Mouse (Mus musculus): ENCODE results near the gene Plk5. TPM values are rescaled to one million over a fixed set of nuclear protein-coding genes. Genes with fewer than 3 reads are reported as not detected.
"Not testable (repeated sequence)": the region's sequence is repeated elsewhere in the genome, so short reads cannot be mapped to it uniquely, and the experiment has no call there.

Gene Plk5
- total and polyA plus RNA-seq, 3 experiments: 0.14 to 1.5 (median 0.45) TPM

DNA sequence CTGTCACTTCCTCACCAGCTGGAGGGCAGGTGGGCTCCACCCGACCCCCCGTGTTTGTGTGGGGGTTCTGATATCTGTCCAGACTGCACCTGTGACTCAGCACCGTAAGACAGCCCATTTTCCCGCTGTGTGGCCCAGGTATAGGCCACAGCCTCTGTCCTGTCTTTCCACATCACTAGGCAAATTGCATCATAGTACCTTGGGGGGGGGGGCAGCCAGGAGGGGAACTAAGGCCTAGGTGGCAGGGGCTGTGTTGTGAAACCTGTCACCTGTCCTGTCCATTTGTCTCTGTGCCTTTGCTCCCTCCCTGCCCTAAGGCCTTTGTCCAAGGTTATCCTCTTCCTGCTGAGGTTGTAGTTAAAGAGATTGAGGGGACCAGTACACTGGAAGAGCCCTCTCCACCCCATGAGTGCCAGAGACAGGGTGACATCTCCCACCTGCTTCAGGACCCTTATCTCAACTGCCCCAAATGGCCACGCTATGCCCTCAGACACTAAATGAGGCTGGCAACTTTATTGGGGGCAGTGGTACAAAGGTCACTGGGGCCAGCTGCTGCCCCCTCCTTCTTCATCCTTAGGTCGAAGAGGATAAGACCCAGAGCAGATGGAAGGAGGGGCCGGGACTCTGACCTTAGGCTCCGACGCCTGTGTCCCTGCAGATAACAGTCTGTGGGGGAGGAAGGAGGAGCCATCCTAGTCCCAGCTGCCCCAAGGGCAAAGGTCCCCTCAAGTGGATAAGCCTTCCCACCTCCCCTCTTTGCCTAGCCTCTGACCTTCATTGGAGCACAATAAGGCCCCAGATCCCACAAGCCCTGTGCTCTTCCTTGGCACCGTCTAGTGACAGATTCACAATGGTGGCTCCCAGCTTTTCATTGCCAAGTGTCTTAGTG lies 24.4 kb upstream of the Plk5 start:
- DNase-seq: no peak

DNA sequence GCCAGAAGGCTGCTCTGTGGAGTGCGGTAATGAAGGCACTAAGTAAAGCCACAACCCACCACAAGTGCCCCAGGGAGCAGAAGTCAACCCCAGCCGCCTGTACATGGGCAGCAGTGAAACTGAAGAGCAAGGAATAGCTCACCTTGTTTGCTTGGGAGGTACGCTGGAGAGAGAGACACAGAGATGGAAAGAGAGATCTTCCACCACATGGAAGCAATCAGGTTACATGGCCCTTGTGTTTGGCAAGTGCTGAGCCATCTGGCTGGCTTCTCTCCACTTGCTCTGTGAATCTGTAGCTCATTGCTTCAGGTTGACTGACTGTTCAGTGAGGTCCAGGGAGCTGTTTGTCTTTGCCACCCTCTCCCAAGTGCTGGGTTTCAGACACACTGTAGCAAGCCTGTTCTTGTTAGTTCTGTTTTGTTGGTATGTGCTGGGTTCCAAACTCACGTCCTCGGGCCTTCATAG lies 23.7 kb upstream of the Plk5 start:
- DNase-seq: no peak

DNA sequence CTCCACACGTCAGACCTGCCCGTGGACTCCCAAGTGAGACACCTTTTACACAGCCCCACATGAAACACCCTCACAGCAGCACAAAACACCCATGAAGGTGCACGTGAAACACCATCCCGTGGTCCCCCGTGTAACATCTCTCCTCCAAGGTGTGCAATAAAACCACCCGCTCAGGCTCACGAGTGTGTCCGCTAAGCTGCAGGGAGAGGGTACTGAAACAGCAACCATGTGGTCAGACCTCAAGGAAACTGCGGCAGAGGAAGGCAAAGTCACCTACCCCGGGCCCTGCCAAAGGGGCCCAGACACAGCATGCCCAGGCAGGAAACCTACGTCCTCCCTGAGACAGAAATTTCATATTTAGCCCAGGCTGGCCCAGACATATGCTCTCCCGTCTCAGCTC lies 20.0 kb upstream of the Plk5 start:
- no peak for DNase-seq

DNA sequence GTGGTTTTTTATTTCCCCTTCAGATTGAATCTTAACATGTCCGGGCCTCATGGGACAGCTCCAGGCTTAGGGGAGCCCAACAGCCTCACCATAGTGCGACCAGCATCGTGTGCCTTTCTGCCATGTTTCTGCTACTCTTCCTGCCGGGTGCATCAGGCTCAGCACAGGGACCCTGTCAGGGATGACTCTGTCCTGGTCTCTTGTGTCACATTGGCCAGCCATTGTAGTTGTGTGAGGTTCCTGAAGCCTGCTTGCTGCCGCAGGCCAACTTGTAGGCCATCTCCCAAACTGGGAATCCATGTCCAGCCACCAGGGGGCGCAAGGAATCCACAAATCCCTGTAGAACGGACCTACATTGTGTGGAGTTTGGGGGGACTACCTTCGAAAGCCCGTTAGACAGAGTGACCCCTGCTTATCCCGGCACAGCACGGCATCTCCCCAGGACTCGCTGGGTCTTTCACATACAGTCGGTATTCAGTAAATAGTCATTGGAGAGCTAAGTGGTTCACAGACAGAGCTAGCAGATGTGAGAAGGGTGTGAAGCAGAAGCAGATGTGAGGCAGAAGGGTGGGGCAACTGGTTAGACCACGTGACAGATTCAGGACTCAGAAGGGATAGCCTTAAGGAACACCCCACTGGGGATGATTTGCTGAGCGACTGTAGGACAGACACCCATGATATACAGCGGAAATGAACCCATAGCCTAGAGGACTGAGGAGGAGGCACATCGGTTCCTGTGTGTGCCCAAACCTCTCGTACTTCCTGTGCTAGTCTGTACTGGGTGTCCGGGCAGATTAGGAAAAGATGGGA lies 16.1 kb upstream of the Plk5 start:
- DNase-seq: peak; percentile 81

DNA sequence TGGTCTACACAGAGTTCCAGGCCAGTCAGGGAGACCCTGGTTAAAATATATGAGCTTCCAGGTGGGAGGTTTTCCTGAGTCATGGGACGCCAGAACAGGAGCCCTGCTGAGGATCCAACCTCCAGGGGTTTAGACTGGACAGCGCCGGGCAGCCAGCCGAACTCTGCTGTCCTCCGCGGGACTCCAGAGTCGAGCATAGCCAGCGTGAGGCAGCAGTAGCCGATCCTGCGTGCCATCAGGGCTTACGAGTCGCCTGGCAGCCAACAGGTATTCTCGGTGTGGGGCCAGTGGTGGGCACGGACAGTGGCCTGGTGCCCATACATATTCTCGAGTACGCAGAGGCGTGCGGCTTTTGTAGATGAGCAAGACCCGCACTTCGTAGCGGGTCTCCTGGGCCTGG lies 15.2 kb upstream of the Plk5 start:
- DNase-seq: no peak

DNA sequence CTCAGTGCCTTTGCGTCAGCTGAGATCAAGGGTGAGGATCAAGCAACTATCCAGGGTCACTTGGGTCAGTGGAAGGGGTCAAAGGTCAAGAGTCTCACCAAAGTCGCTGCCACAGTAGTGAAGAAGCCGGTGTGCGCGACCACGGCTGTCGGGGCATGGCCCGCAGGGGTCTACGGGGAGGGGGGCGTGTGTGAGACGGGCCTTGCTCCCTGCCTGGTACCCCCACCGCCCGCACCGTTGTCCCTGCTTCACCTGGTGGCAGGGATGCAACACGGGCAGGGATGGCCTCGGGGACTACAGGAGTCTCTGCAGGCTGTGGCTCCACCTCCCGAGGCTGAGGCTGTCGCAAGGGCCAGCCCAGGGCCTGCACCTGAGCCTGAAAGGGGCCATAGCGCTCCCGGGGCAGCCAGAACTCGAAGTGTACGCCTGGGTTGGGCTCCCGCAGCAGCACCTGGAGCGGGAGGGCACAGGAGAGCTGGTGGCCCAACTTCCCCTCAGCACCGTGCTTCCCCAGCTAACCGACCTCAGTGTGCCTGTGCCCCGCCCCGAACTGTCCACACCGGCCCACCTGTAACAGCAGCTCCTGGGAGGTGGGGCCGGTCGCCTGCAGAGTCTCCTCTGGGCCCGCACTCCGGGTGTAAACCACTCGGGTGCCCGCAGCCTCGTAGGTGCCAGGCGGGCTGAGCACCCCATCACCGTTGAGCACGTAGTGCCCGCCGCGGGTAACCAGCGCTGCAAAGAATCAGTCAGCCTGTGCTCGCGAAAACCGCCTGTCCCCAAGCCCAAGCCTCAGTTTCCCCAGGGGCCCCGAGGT lies 14.6 kb upstream of the Plk5 start:
- DNase-seq: no peak

DNA sequence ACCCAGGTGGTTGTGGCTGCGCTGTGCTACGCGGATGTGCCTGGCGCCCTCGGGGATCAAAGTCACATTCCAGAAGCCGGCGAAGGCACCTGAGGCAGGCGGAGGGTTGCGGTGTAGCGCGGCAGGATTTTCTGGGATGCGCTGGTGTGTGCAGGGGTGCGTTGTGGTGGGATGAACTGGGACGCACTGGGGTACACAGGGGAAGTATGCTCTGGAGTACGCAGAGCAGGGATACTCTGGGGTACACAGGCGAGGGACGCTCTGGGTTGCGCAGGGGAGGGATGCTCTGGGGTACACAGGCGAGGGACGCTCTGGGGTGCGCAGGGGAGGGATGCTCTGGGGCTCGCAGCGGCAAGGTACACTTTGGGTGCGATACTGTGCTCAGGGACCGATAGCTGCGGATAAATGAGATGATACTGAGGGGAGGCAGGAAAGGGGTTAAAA lies 13.9 kb upstream of the Plk5 start:
- DNase-seq: no peak

DNA sequence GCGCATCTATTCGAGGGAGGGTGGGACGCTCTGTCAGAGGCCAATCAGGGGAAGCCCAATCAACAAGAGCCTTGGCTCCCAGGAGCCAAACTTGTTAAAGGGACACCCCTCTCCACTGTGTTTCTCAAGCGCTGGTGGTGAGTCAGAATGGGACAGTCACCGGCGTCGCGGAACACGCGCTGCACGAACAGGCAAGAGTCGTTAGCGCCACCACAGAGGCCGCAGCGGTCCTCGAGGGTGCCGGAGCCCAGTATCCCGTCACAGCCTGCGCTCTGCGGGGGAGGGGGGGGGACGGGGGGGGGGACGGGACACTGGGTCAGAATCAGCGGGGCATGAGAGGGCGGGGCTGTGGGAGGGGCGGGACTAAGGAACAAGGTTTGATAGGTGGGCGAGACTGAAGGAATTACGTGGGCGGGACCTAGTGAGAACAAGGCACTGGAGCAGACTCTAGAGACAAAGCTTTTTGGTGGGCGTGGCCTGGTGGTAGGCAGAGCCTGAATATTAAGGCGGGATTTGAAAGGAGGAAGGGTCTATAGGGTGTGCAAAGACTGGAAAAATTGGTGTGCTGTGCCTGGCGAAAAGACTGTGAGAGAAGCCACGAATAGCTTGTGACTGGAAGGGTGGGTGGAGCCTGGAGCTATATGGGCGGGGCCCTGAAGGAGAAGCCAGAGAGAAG lies 13.4 kb upstream of the Plk5 start:
- peak; percentile 80 for DNase-seq

DNA sequence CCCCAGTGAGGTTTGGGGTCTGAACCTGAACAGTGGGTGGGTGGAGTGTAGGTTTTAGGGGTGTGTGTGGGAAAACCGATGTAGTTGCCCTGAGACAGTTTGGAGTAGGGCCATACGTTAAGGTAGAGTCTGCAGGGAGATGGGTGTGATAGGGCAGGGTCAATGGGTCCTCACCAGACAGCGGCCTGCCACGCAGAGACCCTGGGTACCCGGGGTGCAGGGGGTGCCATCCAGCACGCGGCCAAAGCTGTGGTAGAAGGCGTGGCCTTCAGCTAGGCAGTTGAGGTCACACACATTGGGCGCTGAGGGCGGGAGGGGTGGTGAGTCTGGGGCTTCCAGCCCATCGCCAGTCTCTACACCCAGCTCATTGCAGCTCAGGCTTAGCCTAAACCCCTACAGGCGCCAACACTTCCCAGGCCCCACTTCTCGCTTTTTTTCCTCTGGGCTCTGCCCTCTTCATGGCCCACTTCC lies 12.8 kb upstream of the Plk5 start:
- DNase-seq: no peak

DNA sequence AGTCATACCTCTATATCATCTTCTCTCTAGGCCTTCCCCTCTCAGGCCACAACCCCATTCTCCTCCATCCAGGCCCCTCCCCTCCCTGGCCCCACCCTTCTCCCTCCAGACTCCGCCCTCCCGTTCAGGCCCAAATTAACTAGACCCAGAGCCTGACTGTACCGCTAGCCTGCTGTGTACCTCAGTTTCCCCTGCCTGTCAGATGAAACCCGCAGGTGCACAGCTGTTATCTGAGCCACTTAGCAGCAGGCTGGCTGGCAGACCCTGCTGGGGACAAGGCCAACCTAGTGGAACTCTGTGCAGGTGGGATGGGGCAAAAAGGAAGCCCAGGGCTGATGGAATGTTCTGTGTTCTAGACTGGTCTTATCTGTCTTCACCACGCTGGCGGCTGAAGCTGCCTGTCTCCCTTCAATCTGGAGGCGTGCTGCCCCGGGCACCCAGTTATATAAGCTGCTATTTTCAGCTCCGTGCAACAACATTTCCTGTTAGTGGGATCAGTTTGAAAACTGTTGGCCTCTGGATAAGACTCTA lies 12.1 kb upstream of the Plk5 start:
- DNase-seq: no peak

DNA sequence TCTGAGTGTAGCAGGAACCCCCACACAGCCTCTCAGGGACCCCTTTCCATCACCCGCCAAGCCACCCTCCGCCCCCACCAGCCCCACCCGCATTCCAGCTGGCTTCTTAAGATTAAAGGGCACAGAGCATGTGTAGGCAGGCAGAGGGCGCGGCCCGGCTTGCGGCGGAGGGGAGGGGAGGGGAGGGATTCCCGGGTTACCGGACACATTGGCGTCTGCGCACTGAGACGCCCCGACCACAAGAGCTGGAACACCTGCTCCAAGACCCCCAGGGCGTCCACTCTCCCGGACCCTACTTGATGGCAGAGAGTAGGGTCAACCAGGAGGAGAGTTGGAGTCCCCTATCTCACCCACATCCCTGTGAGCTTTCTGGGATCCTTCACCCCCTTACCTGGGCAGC lies 11.1 kb upstream of the Plk5 start:
- DNase-seq: no peak

DNA sequence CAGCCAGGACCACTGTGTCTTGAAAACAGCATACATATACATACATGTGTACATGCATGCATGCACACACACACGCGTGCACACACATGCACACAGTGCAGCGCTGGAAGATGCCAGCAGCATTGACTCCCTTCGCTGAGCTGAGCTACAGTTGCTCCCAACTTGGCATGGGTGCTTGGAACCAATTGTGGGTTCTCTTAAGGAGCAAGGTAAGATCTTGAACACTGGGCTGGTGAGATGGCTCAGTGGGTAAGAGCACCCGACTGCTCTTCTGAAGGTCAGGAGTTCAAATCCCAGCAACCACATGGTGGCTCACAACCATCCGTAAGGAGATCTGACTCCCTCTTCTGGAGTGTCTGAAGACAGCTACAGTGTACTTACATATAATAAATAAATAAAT lies 10.3 kb upstream of the Plk5 start:
- not testable (repeated sequence) for DNase-seq

DNA sequence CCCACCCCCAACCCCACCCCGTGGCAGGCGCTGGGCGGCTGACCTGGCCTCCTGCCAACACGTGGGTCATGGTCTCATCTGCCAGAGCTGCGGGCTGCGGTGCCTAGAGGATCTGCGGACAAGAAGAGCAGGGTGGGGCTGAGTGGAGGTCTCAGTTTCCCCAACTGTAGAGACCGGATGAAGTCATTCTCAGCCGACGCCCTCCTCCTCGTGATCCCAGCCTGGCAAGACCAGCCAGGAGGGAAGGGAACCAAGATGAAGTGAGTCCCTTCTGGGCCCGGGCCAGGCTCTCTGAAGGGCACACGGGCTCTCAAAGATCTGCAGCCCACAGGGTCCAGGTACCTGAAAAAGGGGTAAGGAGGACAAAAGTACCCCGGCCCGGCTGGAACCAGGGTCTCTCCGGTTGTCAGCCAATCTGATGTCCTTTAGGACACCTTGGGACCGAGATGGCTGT lies 8.7 kb upstream of the Plk5 start:
- DNase-seq: no peak

DNA sequence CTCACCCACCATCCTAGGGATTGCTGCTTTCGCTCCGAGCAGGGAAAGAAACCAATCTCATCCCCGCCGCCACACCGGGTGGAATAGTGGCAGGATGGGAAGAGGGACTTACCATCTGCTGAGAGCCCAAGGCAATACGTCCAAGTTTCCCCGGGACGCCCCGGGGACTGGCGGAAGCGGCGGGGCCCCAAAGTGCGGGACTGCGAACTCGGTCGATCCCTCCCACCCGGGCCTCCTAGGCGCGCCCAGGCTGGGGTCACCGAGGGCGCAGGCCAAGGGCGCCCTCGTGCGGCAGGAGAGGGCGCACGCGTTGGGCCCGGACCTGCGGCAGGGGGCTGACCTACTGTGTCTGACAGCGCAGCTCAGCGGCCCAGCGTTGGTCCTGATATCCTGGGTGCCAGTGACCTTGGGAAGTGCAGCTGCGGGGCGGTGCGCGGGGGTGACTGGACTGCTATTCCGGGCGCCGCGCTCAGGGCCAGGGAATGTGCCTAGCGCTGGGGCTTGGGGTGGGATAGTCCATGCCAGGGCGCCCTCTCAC lies 7.9 kb upstream of the Plk5 start, which contains the start of gene Adamtsl5:
TSS of gene Adamtsl5 (minus strand) at position 169 of the 538 bp plus-strand sequence.
- peak; percentile 58 for DNase-seq

DNA sequence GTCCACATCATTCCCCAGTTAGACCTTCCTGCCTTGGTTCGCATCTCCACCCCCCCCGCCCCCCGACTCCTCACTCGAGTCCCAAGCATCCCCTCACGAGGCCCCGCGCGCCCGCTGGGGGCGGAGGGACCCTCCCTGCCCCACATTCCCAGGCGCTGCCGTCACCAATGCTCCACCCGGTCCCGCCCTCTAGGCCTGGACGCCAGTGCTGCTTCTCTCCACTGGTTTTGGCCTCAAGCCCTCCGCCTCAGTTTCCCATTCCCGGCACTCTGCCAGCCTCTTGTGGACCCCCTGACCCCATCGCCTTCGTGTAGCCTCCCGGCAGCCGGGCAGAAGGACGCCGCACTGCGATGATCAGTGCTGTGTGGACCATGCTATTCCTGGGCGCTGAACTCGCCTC lies 7.3 kb upstream of the Plk5 start:
- no peak for DNase-seq

DNA sequence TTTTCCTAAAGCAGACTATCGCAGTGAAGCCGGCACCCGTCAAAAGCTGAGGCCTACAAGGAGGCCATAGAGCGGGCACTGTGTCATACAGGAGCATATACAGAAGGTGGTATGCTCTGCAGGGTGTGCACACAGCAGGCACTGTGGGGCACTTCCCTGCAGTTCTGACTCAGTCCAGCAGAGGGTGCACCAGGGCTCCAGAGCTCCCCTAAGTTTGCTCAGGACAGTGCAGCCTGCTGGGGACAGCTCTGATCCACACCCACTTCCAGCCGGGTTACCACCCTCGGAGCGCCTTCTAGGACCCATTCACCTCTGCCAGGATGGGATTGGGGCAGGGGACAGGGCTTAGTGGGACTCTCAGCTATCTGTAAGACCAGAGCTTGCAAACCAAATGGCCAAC lies 6.0 kb upstream of the Plk5 start:
- DNase-seq: peak; percentile 86

DNA sequence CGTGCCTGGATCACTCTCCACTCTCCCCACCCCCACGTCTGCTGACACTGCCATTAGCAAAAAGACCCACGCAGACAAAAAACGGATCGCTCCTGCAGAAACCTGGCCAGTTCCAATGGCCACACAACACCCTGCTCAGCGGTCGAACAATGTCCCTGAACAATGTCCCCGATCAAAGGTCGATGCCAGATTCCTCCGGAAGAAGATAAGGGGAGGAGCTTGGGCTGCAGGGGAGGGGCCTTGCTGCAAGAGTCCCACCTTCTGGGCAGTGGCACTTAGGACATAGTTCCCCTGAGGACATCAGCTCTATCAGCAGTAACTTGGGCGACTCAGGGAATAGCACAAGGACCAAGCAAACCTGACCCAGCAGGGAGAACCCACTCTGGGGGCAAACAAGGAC lies 4.4 kb upstream of the Plk5 start:
- DNase-seq: no peak

DNA sequence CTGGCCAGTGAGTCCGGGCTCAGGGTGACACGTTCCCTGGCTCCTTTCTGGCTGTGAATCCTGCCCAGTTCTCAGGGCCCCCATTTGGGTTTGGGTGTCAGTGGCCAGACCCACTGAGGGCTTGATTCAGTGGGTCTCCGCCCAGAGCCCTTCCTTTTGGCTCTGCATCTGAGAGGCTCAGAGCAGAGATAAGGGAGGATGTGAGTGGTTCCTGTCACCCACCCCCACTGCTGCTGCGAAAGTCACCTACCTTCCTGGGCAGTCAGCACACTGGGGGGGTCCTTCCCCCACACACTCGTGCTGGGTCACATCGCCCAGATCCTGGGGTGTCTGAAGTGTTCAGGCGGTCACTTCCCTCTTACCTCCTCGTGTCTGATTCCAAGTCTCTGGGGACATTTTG lies 3.5 kb upstream of the Plk5 start:
- no peak for DNase-seq

DNA sequence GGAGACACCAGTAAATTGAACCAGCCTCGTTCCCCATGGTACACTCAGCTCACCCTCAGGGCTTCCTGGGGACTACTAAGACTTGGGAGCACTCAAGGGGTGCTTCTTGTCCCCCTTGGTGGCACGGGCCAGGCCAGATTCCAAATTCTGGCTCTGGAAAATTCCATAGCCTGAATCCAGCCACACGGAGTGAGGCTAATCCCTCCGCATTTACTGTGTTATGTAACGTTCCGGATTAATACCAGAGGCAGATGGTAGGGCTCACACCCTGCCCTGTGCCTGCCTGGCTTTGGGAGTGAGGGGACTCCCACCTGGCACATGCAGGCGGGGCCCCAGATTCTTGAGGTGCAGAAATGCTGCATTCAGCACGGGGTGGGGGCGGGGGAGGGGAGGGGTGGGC lies 828 bp upstream of the Plk5 start:
- no peak for DNase-seq

DNA sequence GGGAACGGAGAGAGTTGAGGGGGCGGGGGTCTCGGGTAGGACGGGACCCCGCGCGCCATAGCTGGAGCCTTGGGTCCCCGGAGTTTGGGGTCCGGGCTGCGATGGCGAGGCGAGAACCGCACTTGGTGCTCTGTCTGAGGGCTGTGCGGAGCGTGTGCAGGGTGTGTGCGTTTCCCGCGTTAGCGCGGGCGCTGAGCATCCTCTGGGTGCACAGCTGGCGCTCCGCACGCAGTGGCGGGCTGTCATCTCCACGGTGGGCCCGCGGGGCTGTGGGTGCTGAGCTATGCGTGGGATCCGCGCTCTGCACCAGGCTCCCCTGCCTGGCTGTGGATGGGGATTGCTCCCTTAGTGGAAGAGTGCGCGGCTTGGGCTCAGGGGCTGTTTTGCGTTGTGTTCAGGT lies 478 bp downstream of the Plk5 start:
- DNase-seq: no peak

DNA sequence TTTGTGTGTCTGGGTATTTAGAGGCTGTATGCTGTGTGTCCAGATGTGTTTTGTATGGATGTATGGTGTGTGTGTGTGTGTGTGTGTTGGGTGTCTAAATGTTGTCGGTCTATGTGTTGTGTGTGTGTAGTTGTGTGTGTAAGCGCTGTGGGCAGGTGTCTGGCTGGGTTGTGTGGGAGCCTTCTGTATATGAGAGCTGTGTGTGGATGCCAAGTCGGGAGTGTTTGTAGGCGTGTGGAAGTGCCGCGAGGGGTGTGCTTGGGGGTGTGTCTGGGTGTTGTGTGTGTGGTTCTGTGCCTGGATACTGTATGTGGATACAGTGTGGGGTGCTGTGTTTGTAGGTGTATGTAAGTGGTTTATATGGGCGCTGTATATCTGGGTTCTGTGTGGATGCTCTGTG lies 1.1 kb downstream of the Plk5 start:
- DNase-seq: no peak

Data from adrenal gland, adult 2 months (tissue).